Mouse (Mus musculus): ENCODE data around the gene Cntn3.
"Not testable (repeated sequence)": the region's sequence is repeated elsewhere in the genome, so short reads cannot be mapped to it uniquely, and the experiment has no call there.

The Cntn3 gene

DNA sequence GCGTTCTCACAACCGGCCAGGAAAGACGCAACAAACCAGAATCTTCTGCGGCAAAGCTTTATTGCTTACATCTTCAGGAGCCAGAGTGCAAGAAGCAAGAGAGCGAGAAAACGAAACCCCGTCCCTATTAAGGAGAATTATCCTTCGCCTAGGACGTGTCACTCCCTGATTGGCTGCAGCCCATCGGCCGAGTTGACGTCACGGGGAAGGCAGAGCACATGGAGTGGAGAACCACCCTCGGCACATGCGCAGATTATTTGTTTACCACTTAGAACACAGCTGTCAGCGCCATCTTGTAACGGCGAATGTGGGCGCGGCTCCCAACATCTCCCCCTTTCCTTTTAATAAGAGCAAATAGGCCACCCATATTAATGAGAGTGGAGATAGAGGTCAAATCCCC, at the start of gene Cntn3:
Gene Cntn3 (minus strand): TSS at position 101 of the 400 bp plus-strand sequence.
- not testable (repeated sequence) for DNase-seq (ENCODE audit: low spot score)

DNA sequence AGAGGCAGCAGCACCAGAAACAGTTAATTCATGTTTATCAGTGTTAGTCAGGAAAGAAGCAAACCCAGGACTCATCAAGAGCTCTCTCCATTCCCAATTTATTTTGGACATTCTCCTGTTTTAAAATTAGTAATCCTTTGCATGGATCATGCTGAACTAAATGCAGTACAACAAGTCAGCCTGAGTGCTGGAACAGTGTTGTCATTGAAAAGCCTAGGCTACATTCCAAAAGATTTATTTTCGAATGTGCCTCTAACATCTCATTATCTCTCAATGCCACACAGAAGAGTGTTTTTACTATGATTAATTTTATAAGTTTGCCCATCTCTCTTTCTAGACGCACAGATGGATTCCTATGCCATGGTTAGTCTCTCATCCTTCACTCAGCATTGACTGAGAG, 27.9 kb upstream of the Cntn3 start:
- DNase-seq (ENCODE audit: low spot score), result no peak

DNA sequence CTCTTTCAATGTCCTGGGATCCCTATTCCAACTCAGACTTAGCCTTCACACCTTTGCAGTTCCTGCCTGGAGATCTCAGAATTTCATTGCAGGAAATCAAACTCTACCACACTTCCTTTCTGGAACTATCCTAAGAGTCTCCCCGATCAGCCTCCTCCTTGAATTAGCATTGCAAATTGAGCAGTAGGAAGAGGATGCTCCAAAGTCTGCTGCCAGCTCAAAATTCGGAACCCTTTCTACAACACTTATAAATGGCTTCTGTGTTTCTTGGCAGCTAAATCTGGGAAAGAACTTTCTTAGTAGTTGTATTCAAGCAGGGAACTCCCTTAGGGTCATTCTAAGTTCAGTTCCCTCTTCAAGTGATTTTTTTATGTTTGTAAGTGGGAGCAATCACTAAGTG, 24.9 kb upstream of the Cntn3 start:
- DNase-seq (ENCODE audit: low spot score), result no peak

DNA sequence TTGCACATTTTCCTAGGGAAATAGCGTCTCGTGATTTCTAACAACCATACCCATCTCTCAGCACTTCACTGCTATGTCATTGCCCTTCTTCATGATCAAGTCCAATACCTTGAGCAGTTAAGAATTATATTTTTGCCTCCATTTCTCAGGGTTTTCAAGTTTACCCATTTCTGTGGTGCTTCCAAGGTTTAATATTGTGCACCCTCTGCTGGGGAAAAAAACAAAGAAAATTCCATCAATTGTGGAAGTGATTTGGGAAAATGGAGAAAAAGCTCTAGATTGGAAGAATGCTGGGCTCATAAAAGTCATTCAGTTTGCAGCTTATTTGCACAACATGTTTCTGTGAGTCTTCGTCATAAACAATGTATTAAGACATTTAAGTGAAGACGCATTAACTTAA, 17.2 kb upstream of the Cntn3 start:
- no peak for DNase-seq (ENCODE audit: low spot score)

DNA sequence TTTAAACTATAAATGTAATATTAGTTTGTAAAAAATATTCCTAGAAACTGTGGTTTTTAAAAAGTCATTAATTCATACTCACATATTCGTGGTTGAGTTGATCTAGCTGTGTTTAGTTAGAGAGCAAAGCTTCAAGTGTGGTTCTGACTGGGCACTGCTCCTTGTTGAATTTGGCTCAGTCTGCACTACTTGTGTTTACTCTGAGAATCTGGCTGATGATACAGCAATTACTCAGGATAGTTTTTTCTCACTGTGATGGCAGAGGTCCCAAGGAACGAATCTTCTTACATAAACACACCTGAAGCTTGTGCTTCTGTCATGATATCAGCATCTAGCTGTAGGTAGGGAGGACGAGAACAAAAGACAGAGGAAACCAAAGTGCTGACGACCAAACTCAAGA, 16.4 kb upstream of the Cntn3 start:
- no peak for DNase-seq (ENCODE audit: low spot score)

DNA sequence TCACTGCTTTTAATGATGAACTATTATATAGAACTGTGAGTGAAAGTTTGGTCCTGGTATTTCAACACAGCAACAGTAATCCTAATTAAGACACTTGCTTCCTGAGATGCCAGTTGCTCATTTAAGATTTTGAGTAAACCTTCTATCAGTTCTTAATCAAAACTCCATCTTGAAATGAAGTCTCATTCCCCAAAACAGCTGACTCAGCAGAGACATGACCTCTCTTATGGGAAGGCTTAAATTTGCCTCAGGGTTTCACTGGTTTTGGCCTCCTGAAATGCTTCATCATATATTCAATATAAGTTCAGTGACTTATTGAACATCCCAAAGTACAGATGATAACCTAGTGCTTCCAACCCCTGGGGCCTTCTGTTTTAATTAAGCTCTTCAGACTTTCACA, 13.2 kb upstream of the Cntn3 start:
- no peak for DNase-seq (ENCODE audit: low spot score)

DNA sequence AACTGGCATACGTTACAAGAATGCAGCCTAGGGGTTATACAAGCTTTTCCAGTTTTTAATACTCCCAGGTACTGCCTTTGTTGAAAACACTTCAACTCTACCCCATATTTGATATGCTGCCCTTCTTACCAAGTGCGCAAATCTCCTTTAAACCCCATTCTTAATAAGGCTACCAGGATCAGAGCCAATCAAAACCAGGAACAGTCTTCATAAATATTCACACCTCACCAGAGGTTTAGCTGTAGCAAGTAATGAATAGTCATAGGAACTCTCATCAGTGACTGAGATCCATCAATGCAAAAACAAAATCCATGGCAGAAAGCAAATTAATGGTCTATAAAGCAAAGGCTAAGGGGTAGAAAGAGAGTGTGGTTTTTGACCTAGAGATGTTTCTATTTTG, 10.7 kb upstream of the Cntn3 start:
- no peak for DNase-seq (ENCODE audit: low spot score)

DNA sequence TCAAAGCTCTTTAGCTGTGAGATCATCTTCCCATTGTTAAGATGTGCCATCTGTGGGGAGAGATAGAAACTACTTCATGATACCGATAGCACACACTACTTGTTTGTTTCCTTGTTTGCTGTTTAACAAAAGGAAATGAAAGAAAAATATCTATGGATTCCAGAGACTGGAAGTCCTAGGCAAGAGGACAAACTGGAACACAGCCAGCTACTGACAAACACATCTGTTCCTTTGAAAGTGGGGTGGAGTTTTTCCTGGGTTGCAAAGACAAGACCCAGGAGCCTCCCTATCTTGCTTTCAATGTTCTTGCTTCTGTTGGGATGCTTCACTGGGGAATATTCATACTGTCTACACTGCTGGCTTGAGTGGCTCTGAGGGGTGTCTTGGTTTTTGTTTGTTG, 5.4 kb downstream of the Cntn3 start:
- no peak for DNase-seq (ENCODE audit: low spot score)

DNA sequence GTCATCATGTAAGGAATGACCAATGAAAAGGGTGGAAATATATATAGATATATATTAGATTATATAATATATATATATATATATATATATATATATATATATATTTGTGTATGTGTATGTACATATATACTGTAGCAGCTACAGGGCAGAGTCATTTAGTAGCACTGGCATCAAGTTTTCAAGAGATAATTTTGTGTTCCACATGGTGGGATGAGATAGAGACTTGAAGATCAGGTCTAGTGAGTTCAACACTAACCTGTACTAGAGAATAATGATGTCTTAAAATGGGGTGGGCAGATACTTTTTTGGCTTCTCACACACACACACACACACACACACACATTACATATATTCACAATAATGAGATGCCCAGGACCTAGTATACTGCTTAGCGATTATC, 7.7 kb downstream of the Cntn3 start:
- no peak for DNase-seq (ENCODE audit: low spot score)

DNA sequence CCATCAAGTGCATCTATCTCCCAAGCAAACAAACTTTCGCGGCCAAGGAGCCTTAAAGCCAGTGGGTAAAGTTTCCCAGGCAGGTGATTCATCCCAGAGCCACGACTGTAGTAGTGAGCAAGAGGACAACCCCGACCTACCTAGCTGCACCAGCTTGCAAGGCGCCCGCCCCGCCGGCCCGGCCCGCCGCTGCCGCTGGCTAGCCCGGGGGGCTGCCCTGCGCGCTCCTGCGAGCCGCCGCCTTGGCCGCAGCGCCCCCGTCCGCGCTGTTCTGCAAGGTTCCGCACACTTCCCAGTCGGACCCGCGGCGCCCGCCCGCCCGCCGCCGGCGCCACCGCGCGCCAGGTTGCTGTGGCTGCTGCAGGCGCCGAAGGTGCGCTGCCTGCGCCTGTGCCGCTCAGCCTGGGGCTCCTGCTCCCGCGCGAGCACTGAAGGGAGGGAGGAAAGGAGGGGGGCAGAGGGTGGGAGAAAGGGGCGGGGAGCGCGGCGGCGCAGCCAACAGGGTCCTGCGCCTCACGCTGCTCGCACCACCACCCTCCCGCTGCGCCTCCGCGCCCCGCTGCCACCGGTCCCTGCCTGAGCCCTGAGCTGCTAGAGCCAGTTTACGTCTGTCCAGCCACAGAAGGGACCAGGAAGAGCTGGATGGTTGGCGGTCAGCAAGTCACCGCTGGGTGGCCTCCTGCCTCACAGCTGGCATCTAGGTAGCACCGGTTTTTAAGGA, 8.7 kb downstream of the Cntn3 start:
- DNase-seq (ENCODE audit: low spot score), result no peak

DNA sequence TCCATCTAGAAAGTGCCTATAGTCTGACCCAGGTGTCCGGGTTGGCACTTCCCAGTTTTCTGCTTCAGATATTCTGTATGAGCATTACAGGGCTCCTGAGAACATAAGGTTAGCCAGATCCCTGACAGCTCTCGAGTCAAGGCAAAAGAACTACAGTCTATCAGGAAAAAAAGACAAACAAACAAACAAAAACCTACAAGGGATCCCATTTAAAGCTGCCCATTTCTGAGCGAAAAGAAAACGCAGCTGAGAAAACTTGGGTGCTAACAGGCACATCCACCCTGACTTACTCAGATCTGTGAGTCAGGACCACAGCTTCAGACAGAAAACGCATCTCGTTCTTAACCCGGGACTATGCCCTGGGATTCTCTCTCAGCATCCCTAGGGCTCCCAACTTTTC, 9.5 kb downstream of the Cntn3 start:
- DNase-seq (ENCODE audit: low spot score), result no peak

DNA sequence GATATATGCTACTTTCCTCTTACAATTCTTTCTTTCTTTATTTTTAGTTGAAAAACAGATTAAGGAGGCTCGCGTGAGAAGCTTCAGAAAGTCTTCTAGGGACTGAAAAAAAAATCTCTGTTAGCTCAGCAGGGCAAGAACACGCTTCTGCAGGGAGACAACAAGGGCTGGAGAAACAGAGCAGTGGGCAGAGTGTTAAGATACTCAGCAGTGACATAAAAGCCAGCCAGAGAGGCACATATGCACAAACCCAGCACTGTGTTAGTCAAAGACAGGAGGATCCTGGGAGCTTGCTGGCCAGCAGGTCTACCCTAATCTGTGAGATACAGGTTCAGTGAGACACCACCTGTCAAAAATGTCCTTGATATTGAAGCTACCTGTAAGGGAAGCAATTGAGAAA, 15.4 kb downstream of the Cntn3 start:
- no peak for DNase-seq (ENCODE audit: low spot score)

DNA sequence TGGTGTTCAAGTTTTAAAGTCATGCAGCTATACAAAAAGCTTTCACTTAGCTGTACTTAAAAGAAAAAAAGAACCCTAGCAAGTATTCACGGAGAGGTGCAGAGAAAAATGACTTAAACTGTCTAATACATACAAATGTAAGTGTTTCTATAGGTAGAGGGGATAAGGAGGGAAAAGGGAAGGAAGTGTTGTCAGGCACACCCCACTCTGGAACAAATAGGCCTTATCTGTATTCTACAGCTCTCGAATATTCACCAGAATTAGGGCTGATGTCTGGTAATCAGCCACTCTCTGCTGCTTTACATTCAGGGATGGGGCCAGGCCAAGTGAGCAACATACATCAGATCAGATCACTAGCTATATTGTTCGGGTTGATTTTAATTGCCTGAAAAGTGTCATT, 16.4 kb downstream of the Cntn3 start:
- no peak for DNase-seq (ENCODE audit: low spot score)

DNA sequence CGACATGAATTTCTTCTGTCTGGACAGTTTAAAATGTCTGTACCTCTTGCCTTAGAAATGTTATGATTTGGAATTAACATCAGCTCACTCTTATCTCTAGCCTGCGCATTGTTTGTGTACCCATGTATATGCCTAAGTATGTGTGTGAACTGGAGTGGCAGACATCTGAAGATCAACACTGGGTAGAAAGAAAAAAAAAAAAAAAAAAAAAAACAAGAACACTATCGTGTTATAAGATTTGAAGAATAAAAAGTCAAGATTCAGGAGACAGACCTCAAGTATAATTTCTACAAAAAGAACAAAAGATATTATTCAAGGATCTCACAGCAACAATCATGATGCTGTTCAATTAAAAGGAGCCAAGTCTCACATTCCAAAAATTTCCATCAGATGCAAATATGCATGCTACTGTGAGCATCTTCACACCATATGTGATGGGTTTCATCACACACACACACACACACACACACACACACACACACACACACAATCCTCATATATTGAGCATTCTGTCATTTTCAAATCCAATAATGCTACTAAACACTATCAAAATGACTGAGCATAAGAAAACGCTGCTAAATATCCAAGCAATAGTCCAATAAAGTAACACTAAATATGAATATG, 17.0 kb downstream of the Cntn3 start:
- no peak for DNase-seq (ENCODE audit: low spot score)

DNA sequence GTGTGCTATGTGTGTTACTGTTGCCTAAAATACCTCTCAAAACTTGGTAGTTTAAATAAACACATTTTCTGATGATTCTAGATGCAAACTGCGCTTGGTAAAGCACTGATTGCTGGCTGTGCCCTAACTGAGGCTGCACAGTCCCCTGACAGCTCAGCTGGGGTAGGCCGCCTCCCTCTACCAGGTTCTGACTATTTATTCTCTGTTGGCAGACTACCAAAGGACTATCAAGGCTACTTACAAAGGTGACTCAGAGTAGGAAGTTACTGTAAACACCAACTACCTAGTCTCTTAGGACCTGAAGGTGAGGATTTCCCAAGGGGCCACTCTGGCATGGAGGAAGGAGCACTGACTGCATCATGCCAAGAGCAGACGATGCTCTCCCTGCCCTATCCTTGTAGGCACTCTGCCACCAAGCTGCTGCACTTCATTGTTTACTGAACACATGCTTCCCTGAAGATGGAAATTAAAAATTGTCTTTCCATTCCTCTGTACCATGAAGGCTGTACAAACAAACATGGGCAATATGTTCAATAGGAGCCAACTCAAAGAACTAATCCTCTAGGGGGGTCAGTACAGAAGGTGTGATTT, 17.7 kb downstream of the Cntn3 start:
- DNase-seq (ENCODE audit: low spot score), result no peak

DNA sequence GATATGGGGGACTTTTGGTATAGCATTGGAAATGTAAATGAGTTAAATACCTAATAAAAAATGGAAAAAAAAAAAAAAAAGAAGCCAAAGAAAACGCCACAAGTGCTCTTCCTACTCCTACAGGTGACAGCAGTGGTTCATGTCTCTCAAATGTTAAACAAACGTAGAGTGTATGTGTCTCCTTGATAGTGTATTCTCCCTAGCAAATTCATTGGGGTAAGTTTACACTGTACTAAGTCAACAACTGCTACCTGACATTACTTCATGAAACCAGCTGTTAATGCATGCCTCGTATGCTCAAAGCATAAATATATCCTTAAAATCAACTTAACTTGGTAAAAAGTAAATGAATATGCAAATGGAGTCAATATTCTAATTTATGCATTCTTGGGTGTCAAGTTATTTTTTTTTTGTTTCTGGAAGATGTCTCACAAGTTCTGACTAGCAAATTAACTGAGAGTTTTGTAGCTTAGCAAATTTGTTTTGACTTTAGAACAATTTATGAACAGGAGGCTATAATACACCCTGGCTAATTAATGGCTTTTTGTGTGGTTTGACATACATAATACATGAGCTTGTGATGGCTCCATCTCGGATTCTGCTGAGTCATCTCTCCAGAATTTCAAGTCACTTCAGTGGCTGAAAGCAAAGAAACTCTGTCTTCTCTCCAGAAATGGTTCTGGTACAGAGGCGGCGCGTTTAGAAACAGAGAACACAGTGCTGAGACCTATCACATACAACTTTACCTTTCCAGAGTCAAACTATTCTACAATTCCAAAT, 31.1 kb downstream of the Cntn3 start:
- DNase-seq (ENCODE audit: low spot score), result no peak

DNA sequence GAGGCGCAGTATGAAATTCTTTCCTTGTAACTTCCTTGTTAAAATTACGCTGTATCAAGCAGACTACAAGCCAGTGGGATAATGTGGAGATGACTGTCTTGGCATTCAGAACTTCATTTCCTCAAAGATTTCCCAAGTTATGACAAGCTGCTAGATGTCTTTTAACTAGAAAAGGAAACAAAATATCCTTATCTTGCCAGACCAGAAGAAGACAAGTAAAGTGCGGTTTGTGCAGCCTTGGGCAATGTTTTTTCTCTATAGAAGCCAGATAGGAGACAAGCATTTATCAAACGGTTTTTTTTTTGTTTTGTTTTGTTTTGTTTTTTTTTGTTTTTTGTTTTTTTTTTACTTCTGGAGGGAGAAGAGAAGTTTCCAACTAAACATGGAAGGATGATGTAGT, 37.3 kb downstream of the Cntn3 start:
- no peak for DNase-seq (ENCODE audit: low spot score)

DNA sequence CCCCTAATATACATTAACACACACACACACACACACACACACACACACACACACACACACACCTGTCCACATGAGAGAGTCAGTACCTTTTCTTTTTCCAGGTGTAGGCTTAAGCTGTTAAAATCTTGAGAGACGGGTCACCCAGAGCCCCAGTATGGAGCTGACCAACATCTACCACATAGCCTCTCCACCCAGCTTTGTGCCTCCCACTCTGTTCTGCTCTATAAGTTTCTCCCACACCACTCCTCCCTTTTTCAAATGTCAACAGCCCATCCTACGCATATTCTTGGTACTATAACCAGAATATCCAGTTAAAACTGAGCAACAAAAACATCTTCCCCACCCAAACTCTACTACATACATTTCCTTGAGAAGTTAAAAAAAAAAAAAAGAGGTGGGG, 49.9 kb downstream of the Cntn3 start:
- DNase-seq (ENCODE audit: low spot score), result no peak

DNA sequence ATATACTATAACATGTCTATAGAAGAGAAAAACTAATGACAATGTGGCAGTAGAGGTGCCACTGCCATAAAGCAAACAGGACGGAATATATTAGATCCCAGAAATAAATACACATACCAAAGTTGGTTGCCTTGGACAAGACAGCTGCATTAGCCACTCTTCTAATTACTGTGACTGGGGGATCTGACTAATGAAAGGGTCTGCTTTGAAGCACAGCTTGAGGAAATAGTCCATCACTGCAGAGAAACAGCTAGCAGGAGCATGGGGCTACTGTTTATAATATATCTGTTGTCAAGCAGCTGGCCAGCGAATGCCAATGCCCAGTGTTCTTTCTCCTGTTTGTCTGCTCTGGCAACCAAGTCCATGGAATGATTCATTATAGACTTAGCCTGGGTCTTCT, 51.9 kb downstream of the Cntn3 start:
- DNase-seq (ENCODE audit: low spot score), result no peak

DNA sequence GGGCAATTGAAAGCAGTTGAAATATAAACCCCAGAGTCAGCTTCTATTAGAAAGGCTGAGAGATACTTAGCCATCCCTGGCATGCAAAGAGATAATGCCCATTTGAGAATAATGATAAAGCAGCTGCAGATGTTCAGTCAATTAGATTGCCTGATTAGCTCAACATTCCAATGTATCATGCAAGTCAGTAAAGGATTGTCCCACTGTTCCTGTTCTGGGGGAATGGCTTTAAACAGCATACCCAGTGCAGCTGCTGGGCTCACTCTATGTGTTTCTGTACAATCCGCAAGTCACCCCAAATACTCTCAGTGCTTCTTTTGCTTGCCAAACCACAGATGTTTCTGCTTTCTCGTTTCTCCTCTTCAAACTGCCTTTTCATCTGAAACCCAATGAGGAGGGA, 57.7 kb downstream of the Cntn3 start:
- DNase-seq (ENCODE audit: low spot score), result no peak

DNA sequence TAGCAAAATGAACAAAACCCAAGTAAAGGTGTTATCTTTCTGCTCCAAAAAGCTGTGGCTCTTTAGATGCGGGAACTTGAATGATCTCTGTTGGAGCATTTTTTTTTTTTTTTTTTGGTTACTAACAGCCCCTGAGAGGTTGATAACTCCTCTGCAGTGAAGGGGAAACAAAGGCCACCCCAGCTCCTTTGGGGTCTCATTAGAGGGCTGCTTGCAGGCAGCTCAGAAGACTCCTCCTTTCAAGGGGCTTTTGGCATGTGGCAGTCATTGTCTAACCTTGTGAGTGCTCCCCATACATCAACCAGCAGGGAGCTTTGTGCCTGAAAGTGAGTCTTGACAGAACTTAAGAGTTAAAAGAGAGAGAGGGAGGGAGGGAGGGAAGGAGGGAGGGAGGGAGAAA, 60.8 kb downstream of the Cntn3 start:
- DNase-seq (ENCODE audit: low spot score), result no peak

DNA sequence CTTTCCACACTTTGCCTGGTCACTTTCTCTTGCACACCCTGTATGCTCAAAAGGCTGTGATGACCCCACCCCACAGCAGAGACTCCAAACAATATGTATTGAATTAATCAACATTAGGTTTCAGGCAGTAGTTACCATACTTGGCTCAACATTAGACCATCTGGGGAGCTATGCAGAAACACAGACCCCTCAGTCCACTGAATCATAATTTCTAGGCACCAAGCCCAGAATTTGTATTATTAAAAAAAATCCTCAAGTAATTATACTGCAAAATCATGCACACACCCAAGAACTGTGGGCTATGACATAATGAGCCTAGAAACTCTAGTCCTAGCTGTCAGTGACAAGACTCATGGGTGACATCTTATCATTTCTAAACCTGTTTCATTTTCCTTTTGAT, 87.4 kb downstream of the Cntn3 start:
- DNase-seq (ENCODE audit: low spot score), result no peak

Measured in adipocyte (in vitro differentiated cells).